Mouse (Mus musculus): ENCODE measurements at regions not wholly inside any gene's neighbourhood (a gene's known extent, or its start where the extent isn't known, plus 50 kb on each side); places are given as distances from the start of the nearest gene placed in this dataset.
"Not testable (repeated sequence)": the region's sequence is repeated elsewhere in the genome, so short reads cannot be mapped to it uniquely, and the experiment has no call there.

DNA sequence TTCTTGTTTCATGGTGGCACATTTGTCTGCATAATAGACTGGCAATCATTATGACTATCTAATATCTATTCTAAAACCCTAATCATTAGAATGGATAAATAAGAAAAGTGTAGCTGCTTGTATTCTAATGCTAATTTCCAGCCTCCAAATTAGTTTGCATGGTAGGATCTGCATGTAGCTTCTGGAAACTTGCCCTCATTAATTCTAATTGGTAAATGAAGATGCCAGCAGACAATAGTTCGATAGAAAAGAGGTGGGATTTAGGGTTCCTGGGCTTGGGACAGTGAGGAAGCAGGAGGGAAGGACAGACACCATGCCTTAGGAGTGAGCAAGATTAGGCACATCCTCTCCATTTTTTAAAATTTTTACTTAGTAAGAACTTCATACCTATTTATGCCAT is 1008.3 kb downstream of the Basp1 start:
- DNase-seq (ENCODE audit: low read depth, low spot score): no peak

- no peak for DNase-seq (ENCODE audit: low read depth, low spot score)
Measured at GRCm38 (mm10) chr15:24400088-24400487, 1013.5 kb downstream of the Basp1 start.

DNA sequence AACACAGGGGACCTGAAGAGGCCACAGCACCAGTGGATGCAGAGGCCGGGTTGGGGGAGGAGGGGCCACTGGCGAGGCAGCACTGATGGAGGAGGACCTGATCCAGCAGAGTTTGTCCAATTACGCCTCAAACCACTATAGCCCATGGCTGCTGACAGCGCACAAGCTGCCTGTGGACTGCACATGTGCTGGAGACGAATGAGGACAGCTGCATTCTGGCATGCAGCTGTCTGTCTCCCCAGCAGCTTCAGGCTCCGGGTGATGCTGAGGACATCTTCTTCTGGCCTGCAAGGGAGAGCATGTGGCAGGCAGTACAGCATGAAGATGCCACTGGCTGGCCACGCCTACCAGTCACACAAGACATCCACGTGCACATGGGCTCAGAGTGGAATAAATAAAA is 1055.2 kb downstream of the Basp1 start:
- no peak for DNase-seq (ENCODE audit: low read depth, low spot score)

DNA sequence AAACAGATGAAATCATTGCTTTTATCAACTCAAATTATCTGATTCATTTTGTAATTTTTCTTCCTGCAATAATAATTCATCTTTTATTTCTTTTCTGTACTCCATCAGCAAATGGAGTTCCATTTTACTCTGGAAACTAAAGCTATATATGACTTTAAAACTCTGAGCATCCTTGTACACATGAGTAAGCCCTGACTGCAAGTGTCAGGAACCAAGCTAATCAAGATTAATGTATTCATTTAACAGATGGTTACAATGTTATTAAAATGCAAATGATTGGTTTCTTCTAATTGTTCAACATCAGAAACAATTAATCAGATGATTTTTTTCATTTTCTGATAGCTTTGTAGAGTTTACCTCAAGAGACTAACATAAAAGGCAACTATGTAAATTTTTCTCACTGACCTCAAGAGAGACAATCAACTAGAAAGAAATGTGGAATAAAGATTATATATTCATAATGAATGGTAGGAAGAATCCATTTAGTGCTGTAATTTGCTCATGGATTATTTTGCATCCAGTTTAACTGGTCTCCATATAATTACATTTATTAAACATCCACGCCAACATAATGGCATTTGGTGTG is 1064.5 kb downstream of the Basp1 start:
- no peak for DNase-seq (ENCODE audit: low read depth, low spot score)

DNA sequence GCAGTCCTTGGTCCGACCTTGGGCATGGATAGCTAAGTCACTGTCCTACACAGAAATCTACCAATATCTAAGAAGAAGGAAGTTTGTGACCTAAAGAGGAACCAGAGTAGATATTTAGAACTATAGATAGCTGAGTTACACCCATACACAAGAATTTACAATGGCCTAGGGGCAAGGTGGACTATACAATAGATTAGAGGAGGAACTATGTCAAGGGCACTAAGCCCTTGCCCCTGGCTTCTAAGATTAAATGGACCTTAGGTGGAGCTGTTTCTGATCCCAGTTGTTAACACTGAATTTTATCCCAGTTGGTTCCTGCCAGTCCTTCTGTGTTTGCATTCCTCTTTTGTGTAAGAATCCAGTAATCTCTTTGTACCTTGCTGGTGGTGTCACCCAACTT is 1077.7 kb downstream of the Basp1 start:
- DNase-seq (ENCODE audit: low read depth, low spot score): not testable (repeated sequence)

DNA sequence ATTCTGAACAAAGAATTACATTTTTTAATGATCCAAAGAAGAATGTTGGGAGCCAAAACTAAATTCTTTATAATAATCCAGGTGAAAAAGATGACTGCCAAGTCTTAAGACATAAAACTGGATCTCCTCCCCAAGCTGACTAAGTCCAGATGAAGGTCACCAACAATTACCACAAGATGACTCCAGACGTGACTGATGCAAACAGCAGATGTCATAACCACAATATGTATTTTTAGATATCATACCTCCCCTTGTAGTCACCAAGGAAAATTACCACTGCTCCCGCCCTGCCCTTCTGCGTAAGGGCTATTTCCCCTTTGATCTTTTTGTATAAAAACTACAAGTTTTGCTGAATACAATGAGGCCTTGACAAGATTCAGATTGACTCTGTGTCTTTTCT is 1110.4 kb downstream of the Basp1 start:
- DNase-seq (ENCODE audit: low read depth, low spot score): not testable (repeated sequence)

GRCm38 (mm10) chr15:24297236-24297635 is 1116.3 kb downstream of the Basp1 start:
- DNase-seq (ENCODE audit: low read depth, low spot score): no peak

DNA sequence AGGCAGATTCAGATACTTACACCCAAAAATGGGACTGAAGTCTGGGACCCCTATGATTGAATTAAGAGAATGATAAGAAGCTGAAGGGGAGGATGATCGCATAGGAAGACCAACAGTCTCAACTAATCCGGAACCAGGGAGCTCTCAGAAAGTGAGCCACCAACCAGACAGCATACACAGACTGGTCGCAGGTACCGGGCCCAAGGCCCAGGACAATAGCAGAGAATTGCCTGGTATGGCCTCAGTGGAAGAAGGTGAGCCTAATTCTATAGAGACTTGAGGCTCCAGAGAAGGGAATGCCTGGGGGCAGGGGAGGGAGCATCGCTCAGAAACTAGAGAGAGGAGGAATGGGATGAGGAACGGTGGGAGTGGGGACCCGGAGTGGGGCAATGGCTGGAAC is 1116.8 kb downstream of the Basp1 start:
- DNase-seq (ENCODE audit: low read depth, low spot score): no peak

- DNase-seq (ENCODE audit: low read depth, low spot score): no peak
Measured at GRCm38 (mm10) chr15:24275100-24275499, 1138.5 kb downstream of the Basp1 start.

DNA sequence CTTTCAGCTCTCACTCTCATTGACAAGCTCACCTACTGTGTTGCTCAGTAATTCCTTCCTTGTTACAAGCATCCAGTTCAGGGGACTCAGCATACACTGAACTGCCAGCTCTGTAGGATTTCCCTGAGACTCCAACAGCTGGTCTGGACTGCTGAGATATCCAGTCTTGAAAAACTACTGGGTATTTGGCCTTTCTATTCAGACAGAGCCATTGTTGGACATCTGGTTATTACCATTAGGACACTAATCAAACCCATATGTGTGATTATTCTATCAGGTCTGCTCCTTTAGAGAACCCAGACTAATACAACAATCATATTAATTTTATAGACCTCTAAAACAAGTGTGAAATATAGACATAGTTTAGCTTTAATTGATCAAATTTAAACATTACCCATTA is 1146.2 kb downstream of the Basp1 start:
- DNase-seq (ENCODE audit: low read depth, low spot score): no peak
